Mouse (Mus musculus) limb, embryonic 14.5 days (tissue): ENCODE data around the gene Zfp775. TPM values are rescaled to one million over a fixed set of nuclear protein-coding genes. Genes with fewer than 3 reads are reported as not detected.

Experiments
- ATAC-seq: fragments of 200-750 bp; cut with Nextera tagmentation; 2 replicates; pipeline ENCODE4 v1.8.0; 2017; ENCODE audit warnings: low read depth, moderate number of reproducible peaks, moderate TSS enrichment; ENCODE audit not compliant: low FRiP score
- DNase-seq: peaks from one replicate; pipeline ENCODE4 v3.0.0-alpha.2; 2015; ENCODE audit warnings: low spot score
- H3K27ac ChIP-seq: fragments of 300-500 bp; sonication (generic); replicated peaks from 2 replicates; pipeline ENCODE4 v1.5.1; 2014; ENCODE audit warnings: low read depth, mild to moderate bottlenecking, low read length, moderate library complexity, mixed read lengths
- H3K27me3 ChIP-seq: fragments of 300-500 bp; sonication (generic); 2 replicates; pipeline ENCODE4 v1.6.1; 2014; ENCODE audit warnings: low read length, mixed read lengths; ENCODE audit not compliant: control insufficient read depth, insufficient read depth
- H3K36me3 ChIP-seq: fragments of 300-500 bp; sonication (generic); 2 replicates; pipeline ENCODE4 v1.6.1; 2014; ENCODE audit warnings: mild to moderate bottlenecking, low read length, moderate library complexity, mixed read lengths; ENCODE audit not compliant: control insufficient read depth, insufficient read depth
- H3K4me1 ChIP-seq: fragments of 300-500 bp; sonication (generic); 2 replicates; pipeline ENCODE4 v1.6.1; 2014; ENCODE audit warnings: antibody characterized with exemption, low read length, mixed read lengths; ENCODE audit not compliant: control insufficient read depth, insufficient read depth
- H3K4me2 ChIP-seq: fragments of 300-500 bp; sonication (generic); replicated peaks from 2 replicates; pipeline ENCODE4 v1.6.1; 2014; ENCODE audit warnings: low read depth, mild to moderate bottlenecking, low read length, moderate library complexity; ENCODE audit not compliant: severe bottlenecking
- H3K4me3 ChIP-seq: fragments of 300-500 bp; sonication (generic); replicated peaks from 2 replicates; pipeline ENCODE4 v1.5.1; 2014; ENCODE audit warnings: low read length
- H3K9ac ChIP-seq: fragments of 300-500 bp; sonication (generic); 2 replicates; pipeline ENCODE4 v1.6.1; 2014; ENCODE audit warnings: mild to moderate bottlenecking, low read depth, low read length, moderate library complexity; ENCODE audit not compliant: severe bottlenecking
- H3K9me3 ChIP-seq: fragments of 300-500 bp; sonication (generic); 2 replicates; pipeline ENCODE4 v1.6.1; 2016; ENCODE audit warnings: low read length; ENCODE audit not compliant: control insufficient read depth
- POLR2A ChIP-seq: fragments of 200-500 bp; IDR thresholded peaks from 2 replicates; pipeline ENCODE4 v1.8.0; 2012; ENCODE audit warnings: inconsistent platforms, mild to moderate bottlenecking, moderate library complexity, borderline replicate concordance; ENCODE audit not compliant: insufficient read depth, insufficient read length; ENCODE audit errors: extremely low read depth
- WGBS: fragments of 180-500 bp; shearing (Covaris S2); extraction: QIAGEN DNeasy Blood & Tissue Kit; methylation state at CpG from one replicate; pipeline ENCODE4 v1.1.7; 2014; 5-methylcytosine and 5-hydroxymethylcytosine counted together
- polyA plus RNA-seq, 2 experiments: library from polyadenylated mRNA; depleted of rRNA in 1 of 2; stranded (reverse) in 1 of 2; unstranded in 1 of 2; fragments of >200 nt; fragmentation: Nextera tagmentation in 1 of 2; extraction: Ambion mirVana in 1 of 2; gene quantifications; 2 replicates each; pipeline versions ENCODE4 v1.2.1 to v1.2.3; 2012 to 2014

Gene Zfp775
- polyA plus RNA-seq, 2 experiments: 4.8 to 5.9 TPM

- H3K4me1 ChIP-seq: no peaks in the 10 kb centered on the region
- peak; percentile 23; the same call in 1 of the 2 replicates for ATAC-seq
- no peaks in the 10 kb centered on the region for H3K36me3 ChIP-seq
- H3K9me3 ChIP-seq: no peaks in the 10 kb centered on the region
- 12% methylated on average over 35 of the region's 54 CpGs for WGBS
- peak overlapping the region; percentile 50 for H3K9ac ChIP-seq
- TF ChIP-seq POLR2A: no peak
- H3K27ac ChIP-seq: no peak overlapping the region
- H3K4me3 ChIP-seq: peak overlapping the region; percentile 43
- DNase-seq: no peak
- peaks cover 30% of the 10 kb centered on the region for H3K27me3 ChIP-seq
- peak overlapping the region; percentile 79 for H3K4me2 ChIP-seq
Observed at GRCm38 (mm10) chr6:48628808-48629660, 27.2 kb downstream of the Zfp775 start.

- no peak for DNase-seq
- no peak overlapping the region for H3K27ac ChIP-seq
- WGBS: 10% methylated on average over 13 of the region's 13 CpGs
- H3K9ac ChIP-seq: peak overlapping the region; percentile 50
- H3K4me1 ChIP-seq: no peaks in the 10 kb centered on the region
- H3K36me3 ChIP-seq: no peaks in the 10 kb centered on the region
- peaks cover 30% of the 10 kb centered on the region for H3K27me3 ChIP-seq
- ATAC-seq: 0 out of 2 replicates have a peak, but pooled peaks have one; percentile 13
- no peak for TF ChIP-seq POLR2A
- no peaks in the 10 kb centered on the region for H3K9me3 ChIP-seq
- peak overlapping the region; percentile 43 for H3K4me3 ChIP-seq
- H3K4me2 ChIP-seq: peak overlapping the region; percentile 79
Observed at GRCm38 (mm10) chr6:48629661-48630034, 27.8 kb downstream of the Zfp775 start.

DNA sequence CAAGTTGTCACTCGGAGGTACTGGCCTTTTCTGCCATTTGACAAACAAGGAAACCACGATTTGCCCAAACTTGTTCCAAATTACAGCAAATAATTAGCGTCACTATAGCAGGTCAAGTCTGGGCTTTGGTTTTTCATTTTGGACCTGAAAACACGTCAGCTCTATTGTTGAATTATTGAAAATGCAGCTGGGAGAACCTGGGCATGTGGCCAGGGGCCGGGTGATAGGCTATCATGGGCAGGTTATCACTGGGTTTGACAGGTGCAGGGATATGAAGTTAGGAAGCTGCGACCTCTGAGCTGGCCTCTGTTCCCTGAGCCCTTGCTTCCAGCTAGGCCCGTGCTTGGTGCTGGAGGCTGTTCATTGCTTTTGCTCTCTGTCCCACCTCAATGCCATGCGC is 29.0 kb downstream of the Zfp775 start:
- no peak for ATAC-seq
- DNase-seq: no peak
- Histone ChIP-seq H3K4me3 (no peak overlapping the region), H3K9me3 (no peaks in the 10 kb centered on the region), H3K4me1 (no peaks in the 10 kb centered on the region), H3K27ac (no peak overlapping the region), H3K36me3 (no peaks in the 10 kb centered on the region), H3K9ac (no peak overlapping the region), H3K27me3 (peaks cover 30% of the 10 kb centered on the region), H3K4me2 (no peak overlapping the region)
- no peak for TF ChIP-seq POLR2A
- 85% methylated on average over 8 of the region's 8 CpGs for WGBS

DNA sequence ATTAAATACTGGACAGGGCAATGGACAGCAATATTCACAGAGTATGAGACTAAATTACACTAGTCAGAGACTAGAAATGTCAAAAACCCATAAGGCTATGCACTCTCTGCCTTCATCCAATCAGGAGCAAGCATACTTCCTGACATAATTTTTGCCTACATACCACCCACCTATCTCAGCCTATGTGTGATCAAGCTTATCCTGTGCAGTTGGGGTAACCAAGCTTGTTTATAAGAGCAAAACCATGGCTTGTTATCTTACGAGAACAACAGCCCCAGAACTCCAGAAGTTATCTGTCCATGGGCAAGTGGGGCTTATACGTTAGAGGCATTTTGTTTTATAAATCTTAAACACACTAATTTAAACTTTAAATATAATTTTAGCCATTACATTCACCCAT is 33.2 kb downstream of the Zfp775 start:
- H3K36me3 ChIP-seq: no peaks in the 10 kb centered on the region
- no peak for TF ChIP-seq POLR2A
- H3K4me2 ChIP-seq: no peak overlapping the region
- no peak overlapping the region for H3K9ac ChIP-seq
- DNase-seq: no peak
- H3K4me3 ChIP-seq: no peak overlapping the region
- no peaks in the 10 kb centered on the region for H3K27me3 ChIP-seq
- no peaks in the 10 kb centered on the region for H3K4me1 ChIP-seq
- H3K9me3 ChIP-seq: no peaks in the 10 kb centered on the region
- H3K27ac ChIP-seq: no peak overlapping the region
- no peak for ATAC-seq
- WGBS: 77% methylated on average over 2 of the region's 2 CpGs

DNA sequence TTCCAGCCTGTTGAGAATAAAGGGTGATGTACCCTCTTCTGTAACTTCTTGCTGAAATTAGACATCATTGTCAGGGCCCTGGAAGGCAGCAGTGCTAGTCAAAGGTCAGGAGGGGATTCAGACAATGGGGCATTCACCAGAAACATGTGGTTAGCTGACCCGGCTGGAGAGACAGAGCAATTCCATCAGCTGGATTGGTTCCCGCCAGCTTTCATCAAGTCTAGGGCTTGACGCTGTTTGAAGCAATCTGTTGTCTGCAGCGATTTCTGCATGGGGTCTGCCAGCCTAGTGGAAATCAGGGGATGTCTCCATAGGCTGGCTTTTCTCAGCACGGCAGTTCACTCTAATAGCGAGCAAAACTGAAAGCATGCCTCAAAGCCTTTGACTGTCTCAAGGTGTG is 34.7 kb downstream of the Zfp775 start:
- no peaks in the 10 kb centered on the region for H3K27me3 ChIP-seq
- no peaks in the 10 kb centered on the region for H3K4me1 ChIP-seq
- no peak overlapping the region for H3K9ac ChIP-seq
- TF ChIP-seq POLR2A: no peak
- H3K36me3 ChIP-seq: no peaks in the 10 kb centered on the region
- no peak overlapping the region for H3K4me3 ChIP-seq
- H3K9me3 ChIP-seq: no peaks in the 10 kb centered on the region
- DNase-seq (no peak), ATAC-seq (no peak)
- H3K27ac ChIP-seq: no peak overlapping the region
- H3K4me2 ChIP-seq: no peak overlapping the region
- WGBS: 60% methylated on average over 6 of the region's 6 CpGs
